Mouse (Mus musculus) midbrain, embryonic 16.5 days (tissue): ENCODE measurements at regions not wholly inside any gene's neighbourhood (a gene's known extent, or its start where the extent isn't known, plus 50 kb on each side); places are given as distances from the start of the nearest gene placed in this dataset.

ENCODE experiments used
- ATAC-seq: fragments of 200-750 bp; cut with Nextera tagmentation; 2 replicates; pipeline ENCODE4 v1.8.0; 2017; ENCODE audit warnings: moderate TSS enrichment
- H3K27ac ChIP-seq: fragments of 300-500 bp; sonication (generic); 2 replicates; pipeline ENCODE4 v1.5.1; 2014; ENCODE audit warnings: mild to moderate bottlenecking, low read length, mixed read lengths
- H3K27me3 ChIP-seq: fragments of 300-500 bp; sonication (generic); 2 replicates; pipeline ENCODE4 v1.6.1; 2014; ENCODE audit warnings: low read depth, low read length, mixed read lengths; ENCODE audit not compliant: control insufficient read depth, insufficient read depth
- H3K36me3 ChIP-seq: fragments of 300-500 bp; sonication (generic); 2 replicates; pipeline ENCODE4 v1.6.1; 2014; ENCODE audit warnings: mild to moderate bottlenecking, low read length, moderate library complexity, mixed read lengths; ENCODE audit not compliant: control insufficient read depth, insufficient read depth
- H3K4me1 ChIP-seq: fragments of 300-500 bp; sonication (generic); 2 replicates; pipeline ENCODE4 v1.6.1; 2014; ENCODE audit warnings: mild to moderate bottlenecking, low read length, mixed read lengths; ENCODE audit not compliant: control insufficient read depth, insufficient read depth
- H3K4me2 ChIP-seq: fragments of 300-500 bp; sonication (generic); 2 replicates; pipeline ENCODE4 v1.6.1; 2014; ENCODE audit warnings: mild to moderate bottlenecking, low read length, mixed read lengths
- H3K4me3 ChIP-seq: fragments of 300-500 bp; sonication (generic); 2 replicates; pipeline ENCODE4 v1.5.1; 2014; ENCODE audit warnings: low read depth, mild to moderate bottlenecking, low read length, moderate library complexity, mixed read lengths
- H3K9ac ChIP-seq: fragments of 300-500 bp; sonication (generic); 2 replicates; pipeline ENCODE4 v1.6.1; 2014; ENCODE audit warnings: low read depth, low read length, mixed read lengths
- H3K9me3 ChIP-seq: fragments of 300-500 bp; sonication (generic); replicated peaks from 2 replicates; pipeline ENCODE4 v1.6.1; 2014; ENCODE audit warnings: mild to moderate bottlenecking, low read length, mixed read lengths; ENCODE audit not compliant: control insufficient read depth, poor library complexity, severe bottlenecking
- WGBS: fragments of 180-500 bp; shearing (Covaris S2); extraction: QIAGEN DNeasy Blood & Tissue Kit; methylation state at CpG from one replicate; pipeline ENCODE4 v1.1.7; 2014; 5-methylcytosine and 5-hydroxymethylcytosine counted together

- Histone ChIP-seq H3K27me3 (no peaks in the 10 kb centered on the region), H3K36me3 (no peaks in the 10 kb centered on the region), H3K4me2 (no peak overlapping the region), H3K27ac (no peak overlapping the region), H3K4me3 (no peak overlapping the region), H3K9me3 (no peaks in the 10 kb centered on the region; the same call in 1 of the 2 replicates), H3K4me1 (no peaks in the 10 kb centered on the region; the same call in 1 of the 2 replicates), H3K9ac (no peak overlapping the region)
- ATAC-seq: no peak
- WGBS: 61% methylated on average over 11 of the region's 11 CpGs
These were observed 176.8 kb upstream of the Spred2 start for GRCm38 (mm10) chr11:19747097-19747972.

- no peak for ATAC-seq
- Histone ChIP-seq H3K27ac (no peak overlapping the region), H3K4me1 (no peaks in the 10 kb centered on the region; the same call in 1 of the 2 replicates), H3K4me3 (no peak overlapping the region), H3K27me3 (no peaks in the 10 kb centered on the region), H3K4me2 (no peak overlapping the region), H3K9me3 (peaks cover 3% of the 10 kb centered on the region), H3K36me3 (no peaks in the 10 kb centered on the region), H3K9ac (no peak overlapping the region)
- WGBS: 75% methylated on average over 14 of the region's 14 CpGs
These were observed 176.1 kb upstream of the Spred2 start for GRCm38 (mm10) chr11:19747973-19748559.

- no peaks in the 10 kb centered on the region; the same call in 1 of the 2 replicates for H3K4me1 ChIP-seq
- H3K9ac ChIP-seq: no peak overlapping the region
- H3K36me3 ChIP-seq: no peaks in the 10 kb centered on the region
- no peaks in the 10 kb centered on the region for H3K9me3 ChIP-seq
- no peak overlapping the region for H3K27ac ChIP-seq
- H3K27me3 ChIP-seq: peaks cover 6% of the 10 kb centered on the region; the same call in 1 of the 2 replicates
- no peak overlapping the region for H3K4me3 ChIP-seq
- WGBS: 88% methylated on average over 4 of the region's 4 CpGs
- no peak overlapping the region for H3K4me2 ChIP-seq
- ATAC-seq: no peak
These were observed 165.3 kb upstream of the Spred2 start for GRCm38 (mm10) chr11:19758892-19759291.

GRCm38 (mm10) chr11:19760861-19761693, 163.1 kb upstream of the Spred2 start:
- H3K9ac ChIP-seq: no peak overlapping the region
- H3K27ac ChIP-seq: no peak overlapping the region
- peak overlapping the region; percentile 7; the same call in 1 of the 2 replicates for H3K4me3 ChIP-seq
- no peaks in the 10 kb centered on the region for H3K36me3 ChIP-seq
- WGBS: 14% methylated on average over 16 of the region's 16 CpGs
- H3K4me1 ChIP-seq: peaks cover 2% of the 10 kb centered on the region; the same call in 1 of the 2 replicates
- no peaks in the 10 kb centered on the region for H3K9me3 ChIP-seq
- H3K4me2 ChIP-seq: peak overlapping the region; percentile 41
- peaks cover 6% of the 10 kb centered on the region; the same call in 1 of the 2 replicates for H3K27me3 ChIP-seq
- 0 out of 2 replicates have a peak, but pooled peaks have one; percentile 37 for ATAC-seq

- Histone ChIP-seq H3K27me3 (peaks cover 6% of the 10 kb centered on the region; the same call in 1 of the 2 replicates), H3K9me3 (no peaks in the 10 kb centered on the region), H3K9ac (no peak overlapping the region), H3K4me2 (no peak overlapping the region), H3K36me3 (no peaks in the 10 kb centered on the region), H3K4me1 (peaks cover 2% of the 10 kb centered on the region; the same call in 1 of the 2 replicates), H3K4me3 (no peak overlapping the region), H3K27ac (no peak overlapping the region)
- WGBS: 29% methylated on average over 4 of the region's 4 CpGs
- ATAC-seq: peak; percentile 40; the same call in 1 of the 2 replicates
These were observed 162.5 kb upstream of the Spred2 start for GRCm38 (mm10) chr11:19761694-19761976.

- WGBS: 81% methylated on average over 5 of the region's 5 CpGs
- Histone ChIP-seq H3K9ac (no peak overlapping the region), H3K4me2 (no peak overlapping the region), H3K36me3 (no peaks in the 10 kb centered on the region), H3K4me1 (0 out of 2 replicates have a peak, but pooled peaks cover 2% of the 10 kb centered on the region), H3K27me3 (no peaks in the 10 kb centered on the region), H3K9me3 (no peaks in the 10 kb centered on the region), H3K27ac (no peak overlapping the region), H3K4me3 (no peak overlapping the region)
- no peak for ATAC-seq
These were observed 156.9 kb upstream of the Spred2 start for GRCm38 (mm10) chr11:19767316-19767715.

GRCm38 (mm10) chr11:19767871-19768270, 156.3 kb upstream of the Spred2 start:
- Histone ChIP-seq H3K9me3 (no peaks in the 10 kb centered on the region), H3K9ac (no peak overlapping the region), H3K27me3 (no peaks in the 10 kb centered on the region), H3K4me1 (0 out of 2 replicates have a peak, but pooled peaks cover 2% of the 10 kb centered on the region), H3K27ac (no peak overlapping the region), H3K4me3 (no peak overlapping the region), H3K36me3 (no peaks in the 10 kb centered on the region), H3K4me2 (no peak overlapping the region)
- no peak for ATAC-seq
- WGBS: 91% methylated on average over 9 of the region's 9 CpGs

GRCm38 (mm10) chr11:19768962-19769361, 155.2 kb upstream of the Spred2 start:
- H3K9ac ChIP-seq: no peak overlapping the region
- H3K4me2 ChIP-seq: no peak overlapping the region
- no peaks in the 10 kb centered on the region for H3K36me3 ChIP-seq
- H3K4me3 ChIP-seq: no peak overlapping the region
- no peaks in the 10 kb centered on the region for H3K9me3 ChIP-seq
- H3K4me1 ChIP-seq: 0 out of 2 replicates have a peak, but pooled peaks cover 2% of the 10 kb centered on the region
- ATAC-seq: no peak
- H3K27ac ChIP-seq: no peak overlapping the region
- H3K27me3 ChIP-seq: no peaks in the 10 kb centered on the region
- 94% methylated on average over 1 of the region's 1 CpGs for WGBS
